ENCODE assay signal across 15 mouse cellular contexts in the genomic region with DNA sequence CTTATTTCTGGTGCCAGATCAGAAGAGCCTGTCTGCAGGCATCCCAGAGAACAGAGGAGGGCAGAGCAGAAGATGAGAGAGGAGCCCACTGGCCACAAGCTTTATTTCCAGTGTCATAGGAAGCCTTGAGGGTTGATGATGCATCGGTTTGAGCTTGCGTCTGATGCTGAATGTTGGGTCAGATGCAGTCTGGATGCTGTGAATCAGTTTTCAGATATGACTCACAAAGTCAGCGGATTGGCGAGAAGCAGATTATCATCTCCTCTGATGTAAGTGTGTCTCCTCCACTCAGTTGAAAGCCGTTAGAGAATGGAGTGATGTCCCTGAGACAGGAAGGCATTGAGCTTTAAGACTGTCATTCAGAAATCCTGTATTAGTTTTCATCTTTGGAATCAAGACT.
"Had no signal": no experiment of that assay in that cellular context is flagged by ENCODE, and none has a peak within 500 bp of the region (broad histone marks: within the 10 kb centered on the region; RNA-seq: fewer than 3 reads in every experiment).

No protein-coding gene starts in this region.

- ATAC-seq: intestine, embryonic 15.5 days had no signal

- DNase-seq: kidney, adult 11 months; kidney, adult 9 months; kidney, postnatal 14 days; kidney, postnatal 4 days; liver, embryonic 13.5 days; lung, adult 2 months; lung, postnatal 14 days; lung, postnatal 4 days; midbrain, embryonic 14.5 days; thymus, adult 2 months; thymus, postnatal 14 days; thymus, postnatal 4 days had no signal

- H3K27ac ChIP-seq: intestine, embryonic 15.5 days; layer of hippocampus, adult 2 months; liver, embryonic 13.5 days; stomach, postnatal 0 days had no signal

- H3K4me3 ChIP-seq: intestine, embryonic 15.5 days; layer of hippocampus, adult 2 months; liver, embryonic 13.5 days had no signal
